Mouse (Mus musculus) limb, embryonic 10.5 days (tissue): ENCODE measurements around the gene Zfhx3. TPM values are rescaled to one million over a fixed set of nuclear protein-coding genes. Genes with fewer than 3 reads are reported as not detected.

Experiments used
- DNase-seq: peaks from one replicate; pipeline ENCODE4 v3.0.0-alpha.2; 2017; ENCODE audit warnings: low spot score
- H3K27ac ChIP-seq: fragments of 300-500 bp; sonication (generic); 2 replicates; pipeline ENCODE4 v1.5.1; 2016; ENCODE audit warnings: mild to moderate bottlenecking
- H3K27me3 ChIP-seq: fragments of 300-500 bp; sonication (generic); 2 replicates; pipeline ENCODE4 v1.6.1; 2016; ENCODE audit warnings: low read depth, mild to moderate bottlenecking; ENCODE audit not compliant: poor library complexity, severe bottlenecking
- H3K36me3 ChIP-seq: fragments of 300-500 bp; sonication (generic); 2 replicates; pipeline ENCODE4 v1.6.1; 2016; ENCODE audit warnings: mild to moderate bottlenecking, moderate library complexity
- H3K4me1 ChIP-seq: fragments of 300-500 bp; sonication (generic); 2 replicates; pipeline ENCODE4 v1.6.1; 2016
- H3K4me3 ChIP-seq: fragments of 300-500 bp; sonication (generic); 2 replicates; pipeline ENCODE4 v1.5.1; 2016; ENCODE audit warnings: mild to moderate bottlenecking, moderate library complexity
- H3K9me3 ChIP-seq: fragments of 300-500 bp; sonication (generic); replicated peaks from 2 replicates; pipeline ENCODE4 v1.6.1; 2016; ENCODE audit warnings: mild to moderate bottlenecking
- WGBS: fragments of 180-500 bp; shearing (Covaris S2); methylation state at CpG from one replicate; pipeline ENCODE4 v1.1.7; 2016; 5-methylcytosine and 5-hydroxymethylcytosine counted together
- polyA plus RNA-seq: library from polyadenylated mRNA; unstranded; fragments of >200 nt; fragmentation: Nextera tagmentation; extraction: Ambion mirVana; gene quantifications from 2 replicates; pipeline ENCODE4 v1.2.1, GENCODE M21; 2016

Gene Zfhx3
- polyA plus RNA-seq, 1 experiment from 2014 or later: 28.1 TPM

GRCm38 (mm10) chr8:108853028-108853427 lies 910.6 kb downstream of the Zfhx3 start:
- 89% methylated on average over 10 of the region's 10 CpGs for WGBS
- no peaks in the 10 kb centered on the region for H3K9me3 ChIP-seq
- no peak for DNase-seq
- peaks cover 29% of the 10 kb centered on the region for H3K4me1 ChIP-seq
- no peaks in the 10 kb centered on the region for H3K27me3 ChIP-seq
- H3K4me3 ChIP-seq: no peak overlapping the region
- H3K27ac ChIP-seq: no peak overlapping the region
- H3K36me3 ChIP-seq: peaks cover 43% of the 10 kb centered on the region

- WGBS: 67% methylated on average over 12 of the region's 12 CpGs
- Histone ChIP-seq H3K27ac (no peak overlapping the region), H3K36me3 (peaks cover 48% of the 10 kb centered on the region), H3K4me1 (peaks cover 24% of the 10 kb centered on the region), H3K27me3 (no peaks in the 10 kb centered on the region), H3K9me3 (no peaks in the 10 kb centered on the region), H3K4me3 (no peak overlapping the region)
- no peak for DNase-seq
Measured at GRCm38 (mm10) chr8:108854444-108855102, 912.1 kb downstream of the Zfhx3 start.

DNA sequence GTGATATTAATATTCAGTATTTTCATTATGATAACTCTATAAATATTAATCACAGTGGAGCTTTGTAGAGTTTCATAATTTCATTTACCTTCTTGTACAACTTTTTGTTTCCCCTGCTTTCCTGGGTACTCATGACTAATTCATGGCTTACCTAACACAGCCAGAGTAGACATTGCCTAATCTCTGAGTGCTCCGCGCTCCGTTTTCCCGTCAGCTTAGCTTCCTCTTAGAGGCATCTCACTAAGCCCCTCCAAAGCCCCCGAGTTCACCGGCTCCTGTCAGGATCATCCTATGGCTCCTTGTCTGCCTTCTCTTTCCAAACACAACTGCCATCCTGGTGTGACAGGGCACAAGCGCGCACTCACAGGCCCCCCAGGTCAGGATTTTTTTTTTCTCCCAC lies 916.6 kb downstream of the Zfhx3 start:
- Histone ChIP-seq H3K9me3 (no peaks in the 10 kb centered on the region), H3K4me1 (peaks cover 38% of the 10 kb centered on the region), H3K4me3 (no peak overlapping the region), H3K27ac (no peak overlapping the region), H3K36me3 (peaks cover 72% of the 10 kb centered on the region), H3K27me3 (no peaks in the 10 kb centered on the region)
- no peak for DNase-seq
- 91% methylated on average over 8 of the region's 8 CpGs for WGBS

DNA sequence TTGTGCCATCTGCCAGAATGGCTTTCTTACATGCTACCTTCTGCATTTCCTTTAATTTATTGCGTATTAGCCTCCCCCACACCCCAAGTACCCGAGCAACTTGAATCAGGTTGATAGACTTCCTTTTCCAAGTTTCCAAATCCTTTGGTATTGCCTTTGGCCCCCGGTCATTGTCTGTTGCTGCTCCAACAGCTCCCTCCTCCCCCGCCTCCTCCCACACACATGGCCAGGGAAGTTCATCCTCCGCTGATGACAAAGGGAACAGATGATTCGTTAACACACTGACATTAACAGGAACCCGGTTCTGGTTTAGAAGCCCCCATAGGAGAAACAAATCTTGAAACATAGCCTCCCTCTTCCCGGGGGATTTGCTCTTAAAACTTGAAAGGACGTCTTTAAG lies 917.5 kb downstream of the Zfhx3 start:
- no peak overlapping the region for H3K27ac ChIP-seq
- peaks cover 78% of the 10 kb centered on the region for H3K36me3 ChIP-seq
- no peak overlapping the region for H3K4me3 ChIP-seq
- 76% methylated on average over 9 of the region's 9 CpGs for WGBS
- no peak for DNase-seq
- H3K4me1 ChIP-seq: peaks cover 34% of the 10 kb centered on the region
- H3K27me3 ChIP-seq: no peaks in the 10 kb centered on the region
- H3K9me3 ChIP-seq: no peaks in the 10 kb centered on the region

- H3K36me3 ChIP-seq: peaks cover 63% of the 10 kb centered on the region
- 91% methylated on average over 10 of the region's 10 CpGs for WGBS
- 0 out of 2 replicates have a peak overlapping the region, but pooled peaks have one; percentile 14 for H3K27ac ChIP-seq
- no peaks in the 10 kb centered on the region for H3K9me3 ChIP-seq
- peaks cover 56% of the 10 kb centered on the region for H3K4me1 ChIP-seq
- no peaks in the 10 kb centered on the region for H3K27me3 ChIP-seq
- no peak for DNase-seq
- H3K4me3 ChIP-seq: no peak overlapping the region
Measured at GRCm38 (mm10) chr8:108863440-108863839, 921.0 kb downstream of the Zfhx3 start.

GRCm38 (mm10) chr8:108866430-108866829 lies 924.0 kb downstream of the Zfhx3 start:
- WGBS: 93% methylated on average over 7 of the region's 7 CpGs
- peaks cover 50% of the 10 kb centered on the region for H3K4me1 ChIP-seq
- no peaks in the 10 kb centered on the region for H3K27me3 ChIP-seq
- no peak for DNase-seq
- H3K36me3 ChIP-seq: peaks cover 52% of the 10 kb centered on the region
- no peak overlapping the region for H3K4me3 ChIP-seq
- H3K9me3 ChIP-seq: no peaks in the 10 kb centered on the region
- no peak overlapping the region; the same call in 1 of the 2 replicates for H3K27ac ChIP-seq

GRCm38 (mm10) chr8:108867482-108868258 lies 925.2 kb downstream of the Zfhx3 start:
- Histone ChIP-seq H3K4me1 (peaks cover 47% of the 10 kb centered on the region), H3K27me3 (no peaks in the 10 kb centered on the region), H3K27ac (no peak overlapping the region), H3K36me3 (peaks cover 48% of the 10 kb centered on the region), H3K4me3 (no peak overlapping the region), H3K9me3 (no peaks in the 10 kb centered on the region)
- WGBS: 80% methylated on average over 13 of the region's 13 CpGs
- DNase-seq: no peak

DNA sequence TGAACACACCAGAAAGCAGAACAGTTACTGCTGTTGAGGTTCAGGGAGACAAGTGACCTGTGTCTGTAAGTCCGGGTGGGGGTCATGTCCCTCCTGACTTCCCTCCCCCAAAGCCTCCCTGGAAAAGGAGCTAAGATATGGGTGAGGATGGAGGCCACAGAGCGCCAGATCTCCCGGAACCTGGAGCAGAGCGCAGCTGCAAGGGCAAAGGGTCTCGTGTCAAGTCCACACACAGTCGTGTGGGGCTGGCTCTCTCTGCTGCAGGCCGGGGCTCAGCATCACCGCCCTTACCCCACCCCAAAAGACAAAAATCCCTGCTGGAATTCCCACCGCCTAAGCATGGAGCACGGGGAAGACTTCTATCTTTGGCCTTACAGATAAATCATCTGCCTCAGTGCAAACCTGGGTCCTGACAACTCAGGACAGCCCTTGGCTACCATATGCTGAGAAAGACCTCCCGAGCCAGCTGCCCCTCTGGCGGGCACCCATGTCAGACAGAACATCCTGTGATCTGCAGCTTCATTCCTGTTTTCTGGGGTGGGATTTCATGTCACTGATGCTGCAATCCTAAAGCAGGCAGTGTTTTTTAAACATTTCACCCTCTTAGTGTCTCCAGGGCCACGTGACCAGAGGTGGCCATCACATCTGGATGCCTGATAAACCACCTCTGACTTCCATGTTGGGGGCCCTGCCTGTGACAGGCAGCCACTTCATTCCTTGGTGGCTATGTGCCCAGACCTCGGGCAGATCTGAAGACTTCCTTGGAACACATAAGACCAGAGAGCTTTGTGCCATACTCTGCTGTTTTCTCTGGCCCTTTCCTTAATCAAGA lies 926.0 kb downstream of the Zfhx3 start:
- 87% methylated on average over 14 of the region's 14 CpGs for WGBS
- Histone ChIP-seq H3K4me3 (no peak overlapping the region), H3K27me3 (no peaks in the 10 kb centered on the region), H3K4me1 (peaks cover 38% of the 10 kb centered on the region), H3K9me3 (no peaks in the 10 kb centered on the region), H3K36me3 (peaks cover 46% of the 10 kb centered on the region), H3K27ac (no peak overlapping the region)
- no peak for DNase-seq

DNA sequence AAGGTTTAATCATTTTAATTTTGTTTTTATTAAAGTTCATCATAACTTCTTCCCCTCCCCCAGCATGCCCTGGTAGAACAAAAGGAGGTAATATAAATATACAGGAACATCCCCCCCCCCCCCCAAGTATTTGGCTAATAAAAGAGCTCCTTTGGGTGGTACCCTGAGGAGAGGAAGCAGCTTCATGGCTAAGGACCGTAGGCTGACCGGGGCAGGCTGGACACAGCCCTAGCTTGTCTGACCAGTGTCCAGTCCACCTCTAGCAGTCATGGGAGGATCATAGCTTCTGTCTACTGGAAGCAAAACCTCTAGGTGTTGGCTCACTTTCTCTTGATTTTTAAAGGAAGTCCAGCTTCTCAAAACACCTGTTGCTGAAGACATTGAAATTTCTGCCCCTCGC lies 927.0 kb downstream of the Zfhx3 start:
- Histone ChIP-seq H3K9me3 (no peaks in the 10 kb centered on the region), H3K27me3 (no peaks in the 10 kb centered on the region), H3K4me3 (no peak overlapping the region), H3K36me3 (peaks cover 49% of the 10 kb centered on the region), H3K4me1 (peaks cover 35% of the 10 kb centered on the region), H3K27ac (no peak overlapping the region)
- 89% methylated on average over 3 of the region's 3 CpGs for WGBS
- no peak for DNase-seq

- no peaks in the 10 kb centered on the region for H3K27me3 ChIP-seq
- no peak overlapping the region for H3K27ac ChIP-seq
- no peaks in the 10 kb centered on the region for H3K9me3 ChIP-seq
- no peak for DNase-seq
- WGBS: 86% methylated on average over 5 of the region's 5 CpGs
- H3K4me1 ChIP-seq: peaks cover 32% of the 10 kb centered on the region
- H3K4me3 ChIP-seq: no peak overlapping the region
- peaks cover 49% of the 10 kb centered on the region for H3K36me3 ChIP-seq
Measured at GRCm38 (mm10) chr8:108869935-108870334, 927.5 kb downstream of the Zfhx3 start.

GRCm38 (mm10) chr8:108870371-108870770 lies 927.9 kb downstream of the Zfhx3 start:
- Histone ChIP-seq H3K9me3 (no peaks in the 10 kb centered on the region), H3K36me3 (peaks cover 49% of the 10 kb centered on the region), H3K4me3 (no peak overlapping the region), H3K27me3 (no peaks in the 10 kb centered on the region), H3K27ac (no peak overlapping the region), H3K4me1 (peaks cover 28% of the 10 kb centered on the region)
- WGBS: 94% methylated on average over 3 of the region's 3 CpGs
- no peak for DNase-seq

DNA sequence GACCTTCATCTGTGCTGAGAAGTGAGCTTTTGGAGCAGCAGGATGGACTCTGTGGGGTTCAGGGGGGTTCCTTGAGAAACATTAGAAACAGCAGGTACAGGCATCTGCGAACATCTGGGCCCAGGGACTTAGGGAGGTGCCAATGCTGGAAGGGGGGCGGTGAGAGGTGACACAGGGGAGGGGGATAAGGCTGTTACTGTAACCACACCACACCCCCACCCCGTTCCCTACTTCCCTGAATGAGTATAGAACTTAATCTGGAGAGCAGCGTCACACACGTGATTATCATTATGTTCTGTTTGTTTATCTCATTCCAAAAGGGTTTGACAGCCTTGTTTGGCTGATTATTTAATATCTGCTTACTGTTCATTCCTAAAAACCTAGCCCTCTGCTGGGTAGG lies 933.3 kb downstream of the Zfhx3 start:
- Histone ChIP-seq H3K4me1 (no peaks in the 10 kb centered on the region), H3K27me3 (no peaks in the 10 kb centered on the region), H3K4me3 (no peak overlapping the region), H3K9me3 (no peaks in the 10 kb centered on the region), H3K36me3 (peaks cover 62% of the 10 kb centered on the region), H3K27ac (no peak overlapping the region)
- no peak for DNase-seq
- WGBS: 90% methylated on average over 5 of the region's 5 CpGs

GRCm38 (mm10) chr8:108880101-108880500 lies 937.7 kb downstream of the Zfhx3 start:
- H3K36me3 ChIP-seq: peaks cover 56% of the 10 kb centered on the region
- 88% methylated on average over 6 of the region's 6 CpGs for WGBS

More at GRCm38 (mm10) chr8:108880101-108880500, 937.7 kb downstream of the Zfhx3 start:
- no peak overlapping the region for H3K4me3 ChIP-seq
- no peaks in the 10 kb centered on the region for H3K27me3 ChIP-seq
- no peak overlapping the region for H3K27ac ChIP-seq
- peaks cover 26% of the 10 kb centered on the region for H3K4me1 ChIP-seq
- no peak for DNase-seq
- H3K9me3 ChIP-seq: no peaks in the 10 kb centered on the region
